Mouse (Mus musculus) heart, adult 8-10 months (tissue): ENCODE results near the gene Arhgap28. TPM values are rescaled to one million over a fixed set of nuclear protein-coding genes. Genes with fewer than 3 reads are reported as not detected.
A peak's percentile ranks its signal among the peaks of the same experiment; 100 is the strongest.
"Not testable (repeated sequence)": the region's sequence is repeated elsewhere in the genome, so short reads cannot be mapped to it uniquely, and the experiment has no call there.

Source experiments
- DNase-seq: peaks from one replicate; pipeline ENCODE4 v3.0.0; 2022; ENCODE audit warnings: low spot score
- total RNA-seq, 4 experiments: library from RNA; stranded (reverse); gene quantifications; 2 replicates each; pipeline ENCODE4 v1.2.4; 2022

Arhgap28 gene
- total RNA-seq, 4 experiments from 2014 or later, result 1.3 to 2.4 (median 2.0) TPM

- no peak for DNase-seq
These were observed 115.8 kb downstream of the Arhgap28 start for GRCm38 (mm10) chr17:67888081-67888480.

- DNase-seq, result no peak
These were observed 117.6 kb downstream of the Arhgap28 start for GRCm38 (mm10) chr17:67886326-67886725.

- no peak for DNase-seq
These were observed 126.3 kb downstream of the Arhgap28 start for GRCm38 (mm10) chr17:67877599-67877998.

- peak; percentile 52 for DNase-seq
These were observed 134.0 kb downstream of the Arhgap28 start for GRCm38 (mm10) chr17:67869731-67870601.

GRCm38 (mm10) chr17:67866541-67867241, 137.2 kb downstream of the Arhgap28 start:
- peak; percentile 40 for DNase-seq

GRCm38 (mm10) chr17:67866026-67866425, 137.9 kb downstream of the Arhgap28 start:
- DNase-seq, result peak; percentile 13

GRCm38 (mm10) chr17:67864912-67865311, 139.0 kb downstream of the Arhgap28 start:
- DNase-seq, result no peak

GRCm38 (mm10) chr17:67864363-67864762, 139.6 kb downstream of the Arhgap28 start:
- no peak for DNase-seq

GRCm38 (mm10) chr17:67861744-67862535, 142.0 kb downstream of the Arhgap28 start:
- DNase-seq, result peak; percentile 46

GRCm38 (mm10) chr17:67861080-67861630, 142.8 kb downstream of the Arhgap28 start:
- no peak for DNase-seq

- not testable (repeated sequence) for DNase-seq
These were observed 162.4 kb downstream of the Arhgap28 start for GRCm38 (mm10) chr17:67841494-67841893.

- DNase-seq, result no peak
These were observed 165.0 kb downstream of the Arhgap28 start for GRCm38 (mm10) chr17:67838948-67839347.

- DNase-seq, result peak; percentile 51
These were observed 166.4 kb downstream of the Arhgap28 start for GRCm38 (mm10) chr17:67837351-67838090.

- no peak for DNase-seq
These were observed 167.6 kb downstream of the Arhgap28 start for GRCm38 (mm10) chr17:67836146-67836895.

GRCm38 (mm10) chr17:67827431-67827830, 176.5 kb downstream of the Arhgap28 start:
- DNase-seq, result no peak

- no peak for DNase-seq
These were observed 187.0 kb downstream of the Arhgap28 start for GRCm38 (mm10) chr17:67816916-67817315.

GRCm38 (mm10) chr17:67815720-67816119, 188.2 kb downstream of the Arhgap28 start:
- DNase-seq, result no peak

GRCm38 (mm10) chr17:67813666-67814065, 190.3 kb downstream of the Arhgap28 start:
- DNase-seq, result no peak

- no peak for DNase-seq
These were observed 194.7 kb downstream of the Arhgap28 start for GRCm38 (mm10) chr17:67809171-67809570.
